Mouse (Mus musculus) CH12.LX (cell line): ENCODE measurements around the gene Unkl. TPM values are rescaled to one million over a fixed set of nuclear protein-coding genes. Genes with fewer than 3 reads are reported as not detected.

Experiments used
- DNase-seq: peaks from one replicate; pipeline ENCODE4 v3.0.0-alpha.2; 2013; ENCODE audit errors: extremely low read depth
- H3K27ac ChIP-seq: 2 replicates; pipeline ENCODE4 v1.5.1; 2012; ENCODE audit warnings: low read depth, mild to moderate bottlenecking, control low read depth, moderate library complexity; ENCODE audit not compliant: insufficient read depth
- H3K27me3 ChIP-seq: replicated peaks from 2 replicates; pipeline ENCODE3; 2012; ENCODE audit warnings: inconsistent platforms
- H3K36me3 ChIP-seq, 2 experiments: replicated peaks in 1 of 2; 2 replicates each; pipeline versions ENCODE3 to v1.6.1; 2012; ENCODE audit warnings: inconsistent platforms in 1 of 2, low read length in 1 of 2, mild to moderate bottlenecking in 1 of 2, mixed read lengths in 1 of 2, moderate library complexity in 1 of 2; ENCODE audit not compliant: control insufficient read depth in 1 of 2, insufficient read depth in 1 of 2
- H3K4me1 ChIP-seq, 2 experiments: 2 replicates each; pipeline ENCODE4 v1.6.1; 2012; ENCODE audit warnings: inconsistent platforms in 1 of 2, moderate library complexity in 1 of 2; ENCODE audit not compliant: insufficient read depth in 2 of 2, control insufficient read depth in 1 of 2
- H3K4me2 ChIP-seq: 2 replicates; pipeline ENCODE4 v1.6.1; 2012; ENCODE audit warnings: low read depth, mild to moderate bottlenecking, control low read depth; ENCODE audit not compliant: poor library complexity, insufficient read depth, severe bottlenecking
- H3K4me3 ChIP-seq, 3 experiments: fragments of 150-350 bp in 1 of 3; sonication (generic) in 1 of 3; replicated peaks in 1 of 3; 2 replicates each; pipeline versions ENCODE3 to v1.5.1; 2011 to 2012; ENCODE audit warnings: low read depth in 2 of 3, low read length in 2 of 3, mild to moderate bottlenecking in 2 of 3, moderate library complexity in 2 of 3, control low read depth in 1 of 3, improper control_type of control experiment in 1 of 3, inconsistent platforms in 1 of 3, mixed read lengths in 1 of 3; ENCODE audit not compliant: poor library complexity in 1 of 3
- H3K79me2 ChIP-seq: replicated peaks from 2 replicates; pipeline ENCODE4 v1.6.1; 2012; ENCODE audit warnings: mild to moderate bottlenecking, moderate library complexity; ENCODE audit not compliant: control insufficient read depth, poor library complexity, insufficient read depth, severe bottlenecking; ENCODE audit errors: extremely low read depth
- H3K9ac ChIP-seq: 2 replicates; pipeline ENCODE4 v1.6.1; 2012; ENCODE audit warnings: low read depth, mild to moderate bottlenecking, control low read depth, moderate library complexity; ENCODE audit not compliant: insufficient read depth
- H3K9me3 ChIP-seq: replicated peaks from 2 replicates; pipeline ENCODE3; 2012; ENCODE audit warnings: low read length, inconsistent platforms, mixed read lengths
- CHD1 ChIP-seq: IDR thresholded peaks from 2 replicates; pipeline ENCODE4 v1.6.1; 2012; ENCODE audit warnings: low read depth, low read length, improper control_type of control experiment, inconsistent platforms
- CHD2 ChIP-seq: IDR thresholded peaks from 2 replicates; pipeline ENCODE4 v1.6.1; 2011; ENCODE audit warnings: low read length, improper control_type of control experiment
- ELF1 ChIP-seq: IDR thresholded peaks from 2 replicates; pipeline ENCODE4 v1.6.1; 2014; ENCODE audit warnings: low read depth, mild to moderate bottlenecking, inconsistent platforms, low read length, improper control_type of control experiment
- EP300 ChIP-seq: IDR thresholded peaks from 2 replicates; pipeline ENCODE4 v1.6.1; 2011; ENCODE audit warnings: low read length, improper control_type of control experiment
- ETS1 ChIP-seq: conservative IDR thresholded peaks from 2 replicates; pipeline ENCODE4 v1.6.1; 2012; ENCODE audit warnings: low read depth, mild to moderate bottlenecking, inconsistent platforms, low read length, improper control_type of control experiment, moderate library complexity
- GABPA ChIP-seq: IDR thresholded peaks from 2 replicates; pipeline ENCODE4 v1.6.1; 2012; ENCODE audit warnings: low read depth, low read length, improper control_type of control experiment, inconsistent platforms; ENCODE audit not compliant: insufficient replicate concordance
- HCFC1 ChIP-seq: IDR thresholded peaks from 2 replicates; pipeline ENCODE4 v1.6.1; 2012; ENCODE audit warnings: low read depth, mild to moderate bottlenecking, inconsistent platforms, low read length, improper control_type of control experiment
- IRF4 ChIP-seq: IDR thresholded peaks from 2 replicates; pipeline ENCODE4 v1.6.1; 2014; ENCODE audit warnings: low read depth, mild to moderate bottlenecking, inconsistent platforms, low read length, improper control_type of control experiment
- JUND ChIP-seq: conservative IDR thresholded peaks from 2 replicates; pipeline ENCODE4 v1.6.1; 2011; ENCODE audit warnings: low read depth, low read length, improper control_type of control experiment
- KAT2A ChIP-seq: IDR thresholded peaks from 2 replicates; pipeline ENCODE4 v1.6.1; 2012; ENCODE audit warnings: low read length, improper control_type of control experiment, inconsistent platforms; ENCODE audit not compliant: insufficient replicate concordance
- MYC ChIP-seq: IDR thresholded peaks from 2 replicates; pipeline ENCODE4 v1.6.1; 2011; ENCODE audit warnings: low read depth, mild to moderate bottlenecking, improper control_type of control experiment, low read length
- NELFE ChIP-seq: IDR thresholded peaks from 2 replicates; pipeline ENCODE4 v1.6.1; 2011; ENCODE audit warnings: low read depth, low read length, improper control_type of control experiment
- NRF1 ChIP-seq: IDR thresholded peaks from 2 replicates; pipeline ENCODE4 v1.6.1; 2014; ENCODE audit warnings: low read depth, mild to moderate bottlenecking, inconsistent platforms, low read length, improper control_type of control experiment, moderate library complexity
- POLR2A ChIP-seq: IDR thresholded peaks from 2 replicates; pipeline ENCODE4 v1.6.1; 2011; ENCODE audit warnings: low read depth, mild to moderate bottlenecking, improper control_type of control experiment, low read length
- POLR2AphosphoS2 ChIP-seq: IDR thresholded peaks from 2 replicates; pipeline ENCODE4 v1.6.1; 2011; ENCODE audit warnings: low read depth, low read length, improper control_type of control experiment
- RAD21 ChIP-seq: IDR thresholded peaks from 2 replicates; pipeline ENCODE4 v1.6.1; 2011; ENCODE audit warnings: low read depth, mild to moderate bottlenecking, low read length, improper control_type of control experiment, moderate library complexity
- RCOR1 ChIP-seq: conservative IDR thresholded peaks from 2 replicates; pipeline ENCODE4 v1.6.1; 2012; ENCODE audit warnings: low read depth, mild to moderate bottlenecking, inconsistent platforms, low read length, improper control_type of control experiment
- SMC3 ChIP-seq: IDR thresholded peaks from 2 replicates; pipeline ENCODE4 v1.6.1; 2011; ENCODE audit warnings: low read depth, low read length, improper control_type of control experiment
- TBP ChIP-seq: conservative IDR thresholded peaks from 2 replicates; pipeline ENCODE4 v1.6.1; 2011; ENCODE audit warnings: low read depth, low read length, improper control_type of control experiment
- TCF12 ChIP-seq: IDR thresholded peaks from 2 replicates; pipeline ENCODE4 v1.6.1; 2014; ENCODE audit warnings: low read depth, mild to moderate bottlenecking, inconsistent platforms, low read length, improper control_type of control experiment
- ZC3H11A ChIP-seq: IDR thresholded peaks from 2 replicates; pipeline ENCODE4 v1.6.1; 2012; ENCODE audit warnings: low read depth, mild to moderate bottlenecking, inconsistent platforms, low read length, improper control_type of control experiment
- ZNF384 ChIP-seq: IDR thresholded peaks from 2 replicates; pipeline ENCODE4 v1.6.1; 2012; ENCODE audit warnings: low read depth, low read length, improper control_type of control experiment, inconsistent platforms
- dilution Hi-C: fragments of 300-500 bp; cut with MboI; formaldehyde crosslinking; loops from 2 replicates; pipeline ENCODE4 v1.14.3; 2020; ENCODE audit warnings: low sequenced_read_pairs; ENCODE audit not compliant: extremely low pct_unique_long_range_greater_than_20kb, extremely low pct_ligation_motif_present
- in situ Hi-C: fragments of 300-500 bp; cut with MboI; formaldehyde crosslinking; loops from 3 replicates; pipeline ENCODE4 v1.14.3; 2019; ENCODE audit warnings: low sequenced_read_pairs, low pct_ligation_motif_present, low pct_unique_long_range_greater_than_20kb, mixed read lengths
- polyA plus RNA-seq: library from polyadenylated mRNA; unstranded; fragments of >175 nt; gene quantifications from 2 replicates; pipeline ENCODE4 v1.2.1, GENCODE M21; 2012; ENCODE audit warnings: low read depth; ENCODE audit not compliant: insufficient read length
- total RNA-seq, 2 experiments: library from RNA; depleted of rRNA; stranded (reverse); fragments of 300-350 nt in 1 of 2; fragments of >200 nt in 1 of 2; gene quantifications; 2 replicates each; pipeline ENCODE4 v1.2.3; 2012 to 2014

Gene Unkl
- total and polyA plus RNA-seq, 3 experiments: 12.0 to 17.2 (median 14.3) TPM

DNA sequence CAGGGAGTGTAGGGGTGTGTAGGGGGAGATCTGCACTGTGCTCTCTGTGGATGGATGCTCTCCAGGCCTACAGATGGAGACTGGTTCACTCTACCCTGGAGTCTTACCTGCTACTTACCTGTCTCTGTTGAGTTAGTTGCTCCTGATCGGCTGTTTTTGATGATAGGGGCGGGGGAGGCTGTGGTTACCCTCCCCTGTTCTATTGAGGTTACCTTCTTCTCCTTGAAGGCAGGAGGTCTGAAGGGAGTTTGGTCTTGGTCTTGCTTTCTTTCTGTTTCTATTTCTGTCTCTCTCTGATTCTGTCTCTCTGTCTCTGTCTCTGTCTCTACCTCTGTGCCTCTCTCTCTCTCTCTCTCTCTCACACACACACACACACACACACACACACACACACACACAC is 66.9 kb downstream of the Unkl start:
- peaks cover 12 to 32% of the 10 kb centered on the region in 2 experiments for H3K36me3 ChIP-seq
- H3K27ac ChIP-seq: no peak overlapping the region
- TF ChIP-seq CHD1 (no peak), RAD21 (no peak), KAT2A (no peak), RCOR1 (no peak), TBP (no peak), EP300 (no peak), ZC3H11A (no peak), JUND (no peak), SMC3 (no peak), ETS1 (no peak), POLR2AphosphoS2 (no peak)
- peaks cover 4 to 20% of the 10 kb centered on the region in 2 experiments; a peak in 3 of 4 replicates for H3K4me1 ChIP-seq
- H3K27me3 ChIP-seq: peaks cover 19% of the 10 kb centered on the region
- DNase-seq: no peak
- dilution Hi-C loops (no loop called here), in situ Hi-C loops (no loop called here)
- no peak overlapping the region for H3K4me3 ChIP-seq
- no peaks in the 10 kb centered on the region for H3K9me3 ChIP-seq
- no peak overlapping the region for H3K9ac ChIP-seq
- H3K79me2 ChIP-seq: no peaks in the 10 kb centered on the region
- no peak overlapping the region for H3K4me2 ChIP-seq

- dilution Hi-C loops (no loop called here), in situ Hi-C loops (no loop called here)
- H3K4me1 ChIP-seq: peaks cover 4 to 20% of the 10 kb centered on the region in 2 experiments; a peak in 3 of 4 replicates
- no peak within 1 kb of the TSS for H3K4me3 ChIP-seq
- no peak within 1 kb of the TSS for H3K4me2 ChIP-seq
- no peak within 1 kb of the TSS for H3K27ac ChIP-seq
- no peaks in the 10 kb centered on the region for H3K79me2 ChIP-seq
- H3K27me3 ChIP-seq: peaks cover 17% of the 10 kb centered on the region
- no peak within 1 kb of the TSS for H3K9ac ChIP-seq
- no peak for TF ChIP-seq ELF1
- TF ChIP-seq NRF1: no peak
- TF ChIP-seq TCF12: no peak
- no peak for TF ChIP-seq NELFE
- no peak for TF ChIP-seq TBP
- TF ChIP-seq GABPA: no peak
- no peak for TF ChIP-seq EP300
- TF ChIP-seq IRF4: no peak
- TF ChIP-seq POLR2A: no peak
- TF ChIP-seq ETS1: no peak
- no peak for TF ChIP-seq HCFC1
- TF ChIP-seq KAT2A: no peak
- TF ChIP-seq ZC3H11A: no peak
- no peak for TF ChIP-seq CHD2
- no peak for TF ChIP-seq POLR2AphosphoS2
- TF ChIP-seq MYC: no peak
- TF ChIP-seq RAD21: no peak
- TF ChIP-seq ZNF384: no peak
- no peak for DNase-seq
- no peaks in the 10 kb centered on the region for H3K9me3 ChIP-seq
- peaks cover 19 to 34% of the 10 kb centered on the region in 2 experiments for H3K36me3 ChIP-seq
Measured at GRCm38 (mm10) chr17:25256140-25256754, 68.0 kb downstream of the Unkl start, which contains the start of gene Baiap3. Baiap3 (minus strand) TSS chr17:25256364.
